Mouse (Mus musculus) E14TG2a.4 (cell line): ENCODE measurements around the gene Ahctf1.

Experiments
- CTCF ChIP-seq: conservative IDR thresholded peaks from 2 replicates; pipeline ENCODE4 v1.5.1; 2014; ENCODE audit warnings: low read length
- POU5F1 ChIP-seq: IDR thresholded peaks from 2 replicates; pipeline ENCODE4 v1.6.1; 2014; ENCODE audit warnings: low read length, borderline replicate concordance

- TF ChIP-seq CTCF (no peak), POU5F1 (no peak)
These were observed 67.0 kb downstream of the Ahctf1 start for GRCm38 (mm10) chr1:179736483-179736882.
